Mouse (Mus musculus) myocyte (in vitro differentiated cells): ENCODE results near the gene Myo18b.

Experiments
- POLR2A ChIP-seq: IDR thresholded peaks from one replicate; pipeline ENCODE4 v1.6.1; 2011; ENCODE audit warnings: low read depth, mild to moderate bottlenecking, control low read depth, moderate library complexity; ENCODE audit not compliant: insufficient read length
- SRF ChIP-seq: IDR thresholded peaks from one replicate; pipeline ENCODE4 v1.6.1; 2011; ENCODE audit warnings: low read depth; ENCODE audit not compliant: control insufficient read depth, insufficient read length
- TCF12 ChIP-seq: IDR thresholded peaks from one replicate; pipeline ENCODE4 v1.6.1; 2011; ENCODE audit warnings: mild to moderate bottlenecking, control low read depth; ENCODE audit not compliant: poor library complexity, insufficient read depth, severe bottlenecking

- no peak for TF ChIP-seq POLR2A
- TF ChIP-seq SRF: no peak
- no peak for TF ChIP-seq TCF12
Observed at GRCm38 (mm10) chr5:112674806-112675205, 221.4 kb downstream of the Myo18b start.
